Mouse (Mus musculus) kidney, postnatal 10 days (tissue): ENCODE results near the gene Kcnj12.

Experiments used
- DNase-seq: peaks from one replicate; pipeline ENCODE4 v3.0.0; 2021; ENCODE audit warnings: mixed read lengths

Gene Kcnj12

GRCm38 (mm10) chr11:61060634-61061033 is 38.3 kb downstream of the Kcnj12 start:
- DNase-seq: no peak

- DNase-seq: no peak
Measured at GRCm38 (mm10) chr11:61062548-61063461, 40.4 kb downstream of the Kcnj12 start.

DNA sequence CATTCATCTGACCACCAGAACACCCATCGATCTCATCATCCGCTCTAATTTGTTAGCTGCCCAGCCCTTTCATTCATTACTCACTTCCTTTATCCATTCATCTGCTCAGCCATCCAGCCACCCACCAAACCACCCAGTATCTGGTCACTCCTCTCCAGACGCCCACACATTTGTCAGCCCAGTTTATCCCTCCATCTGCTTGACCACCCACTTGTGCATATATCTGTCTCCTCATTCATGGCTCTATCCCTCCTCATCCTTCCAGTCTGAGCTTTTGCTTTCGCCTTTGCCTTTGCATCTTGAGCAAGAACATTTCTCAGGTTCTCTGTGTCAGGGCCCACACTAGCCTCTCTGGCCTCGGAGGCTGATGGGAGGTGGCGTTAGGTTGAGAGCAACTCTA is 41.1 kb downstream of the Kcnj12 start:
- DNase-seq: no peak

GRCm38 (mm10) chr11:61065620-61066019 is 43.3 kb downstream of the Kcnj12 start:
- no peak for DNase-seq

DNA sequence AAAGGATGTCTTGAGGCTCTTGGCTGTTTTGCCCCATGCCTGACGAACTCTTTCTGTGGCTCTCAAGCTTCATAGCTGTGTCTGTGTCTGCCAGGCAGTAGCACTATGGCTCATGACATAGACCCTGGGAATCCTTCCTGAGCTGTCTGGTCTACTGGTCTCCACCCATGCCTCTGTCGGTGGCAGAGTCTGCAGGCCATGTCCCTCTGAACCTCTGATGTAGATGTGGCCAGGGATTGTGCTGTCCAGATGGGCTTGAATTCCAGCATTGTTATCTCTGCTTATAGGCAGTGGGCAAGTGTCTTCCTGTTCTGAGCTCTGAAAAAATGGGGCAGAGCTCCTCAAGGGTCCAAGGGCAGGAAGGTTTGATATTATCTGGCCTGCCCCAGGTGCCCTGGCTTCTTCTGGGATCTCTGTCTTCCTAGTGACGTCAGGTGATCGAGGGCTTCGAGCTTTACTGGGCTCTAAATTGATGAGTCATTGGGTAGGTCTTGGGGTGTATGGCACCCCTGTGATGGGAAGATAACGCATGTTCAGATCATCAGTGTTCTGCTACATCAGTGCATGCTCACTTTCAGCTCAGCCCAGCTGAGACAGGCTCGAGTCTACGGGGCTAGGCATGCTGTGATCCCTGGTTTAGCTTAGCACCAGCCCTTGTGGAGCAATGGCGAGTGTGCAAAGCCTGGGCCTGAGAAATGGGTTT is 44.9 kb downstream of the Kcnj12 start:
- DNase-seq: no peak

GRCm38 (mm10) chr11:61068866-61069265 is 46.5 kb downstream of the Kcnj12 start:
- DNase-seq: no peak

DNA sequence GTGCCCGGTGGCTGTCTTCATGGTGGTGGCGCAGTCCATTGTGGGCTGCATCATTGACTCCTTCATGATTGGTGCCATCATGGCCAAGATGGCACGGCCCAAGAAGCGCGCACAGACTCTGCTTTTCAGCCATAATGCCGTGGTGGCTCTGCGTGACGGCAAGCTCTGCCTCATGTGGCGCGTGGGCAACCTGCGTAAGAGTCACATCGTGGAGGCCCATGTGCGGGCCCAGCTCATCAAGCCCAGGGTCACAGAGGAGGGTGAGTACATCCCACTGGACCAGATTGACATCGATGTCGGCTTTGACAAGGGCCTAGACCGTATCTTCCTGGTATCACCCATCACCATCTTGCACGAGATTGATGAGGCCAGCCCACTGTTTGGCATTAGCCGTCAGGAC is 47.3 kb downstream of the Kcnj12 start:
- DNase-seq: no peak

- no peak for DNase-seq
Measured at GRCm38 (mm10) chr11:61074646-61075317, 52.4 kb downstream of the Kcnj12 start.

GRCm38 (mm10) chr11:61075361-61076326 is 53.3 kb downstream of the Kcnj12 start:
- no peak for DNase-seq

DNA sequence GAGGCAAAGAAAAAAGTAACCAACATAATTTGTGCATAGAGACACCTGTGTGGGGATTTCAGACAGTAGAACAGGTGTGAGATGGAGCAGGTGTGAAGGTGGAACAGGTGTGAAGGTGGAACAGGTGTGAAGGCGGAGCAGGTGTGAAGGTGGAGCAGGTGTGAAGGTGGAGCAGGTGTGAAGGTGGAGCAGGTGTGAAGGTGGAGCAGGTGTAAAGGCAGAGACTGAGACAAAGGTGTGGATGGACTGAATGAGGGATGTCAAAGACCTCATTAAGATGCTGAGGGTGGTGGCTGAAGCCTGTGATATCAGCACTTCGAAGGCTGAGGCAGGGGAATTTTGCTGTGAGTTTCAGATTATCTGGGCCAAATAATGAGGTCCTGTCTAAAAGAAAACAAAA is 59.3 kb downstream of the Kcnj12 start:
- no peak for DNase-seq

GRCm38 (mm10) chr11:61090195-61090594 is 67.8 kb downstream of the Kcnj12 start:
- no peak for DNase-seq

DNA sequence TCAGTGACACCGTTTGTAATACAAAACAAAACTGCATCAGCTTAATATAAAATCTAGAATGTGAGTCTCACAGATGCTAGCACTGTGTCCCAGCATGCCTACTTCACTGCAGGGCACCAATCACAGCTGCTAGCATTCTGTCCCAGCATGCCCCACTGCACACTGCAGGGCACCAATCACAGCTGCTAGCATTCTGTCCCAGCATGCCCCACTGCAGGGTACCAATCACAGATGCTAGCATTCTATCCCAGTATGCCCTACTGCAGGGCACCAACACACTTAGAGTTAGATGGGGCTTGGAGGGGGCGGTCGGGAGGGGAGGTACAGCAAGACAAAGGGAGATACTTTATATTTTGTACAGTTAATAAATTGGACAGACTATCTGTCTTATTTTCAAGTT is 68.8 kb downstream of the Kcnj12 start:
- no peak for DNase-seq

DNA sequence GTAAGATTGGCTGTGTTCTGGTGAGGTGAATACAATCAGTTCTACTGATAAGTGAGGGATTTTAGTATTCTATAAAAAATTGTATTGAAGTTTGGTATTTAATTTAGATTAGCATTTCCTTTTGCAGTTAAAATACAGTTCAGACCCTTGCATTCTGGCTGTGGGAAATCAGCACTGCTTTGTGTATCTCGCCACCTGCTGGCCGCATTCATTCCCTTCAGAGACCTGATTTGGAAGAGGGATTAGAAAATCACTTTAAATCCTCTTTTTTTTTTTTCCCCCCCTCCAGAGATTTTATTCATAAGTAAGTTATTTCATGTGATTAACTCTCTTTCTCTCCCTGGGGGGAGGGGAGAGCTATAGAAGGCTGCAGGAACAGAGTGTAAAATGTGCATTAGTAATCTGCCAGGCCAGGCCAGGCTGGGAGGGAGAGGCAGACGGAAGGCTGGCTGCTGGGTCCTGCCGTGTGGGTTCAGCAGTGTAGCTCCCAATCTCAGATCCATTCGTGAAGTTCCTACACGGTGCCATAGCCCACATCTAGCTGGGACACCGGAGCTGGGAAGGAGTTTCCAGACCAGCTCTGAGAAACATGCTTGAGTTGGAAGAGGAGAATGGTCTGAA is 69.4 kb downstream of the Kcnj12 start:
- DNase-seq: peak; percentile 89

DNA sequence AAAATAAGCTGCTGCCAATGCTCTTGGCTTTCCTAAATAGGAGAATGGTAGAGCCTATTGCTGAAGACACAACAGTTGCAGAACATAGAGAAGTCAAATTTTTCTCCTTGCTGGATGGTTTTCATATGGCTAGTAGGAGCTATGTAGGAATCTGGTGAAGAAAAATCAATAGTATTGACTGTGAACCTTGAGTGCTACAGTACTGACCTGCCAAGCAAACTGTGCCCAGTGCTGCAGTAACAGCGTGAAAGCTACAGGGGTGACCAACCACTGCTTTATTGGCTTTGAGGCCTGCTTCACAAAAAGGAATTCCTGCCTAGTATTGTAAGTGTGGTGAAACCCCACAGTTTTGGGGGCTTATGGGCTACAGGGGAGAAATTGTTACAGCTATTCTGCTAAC is 75.7 kb downstream of the Kcnj12 start:
- DNase-seq: no peak

- DNase-seq: no peak
Measured at GRCm38 (mm10) chr11:61102397-61103339, 80.3 kb downstream of the Kcnj12 start.

DNA sequence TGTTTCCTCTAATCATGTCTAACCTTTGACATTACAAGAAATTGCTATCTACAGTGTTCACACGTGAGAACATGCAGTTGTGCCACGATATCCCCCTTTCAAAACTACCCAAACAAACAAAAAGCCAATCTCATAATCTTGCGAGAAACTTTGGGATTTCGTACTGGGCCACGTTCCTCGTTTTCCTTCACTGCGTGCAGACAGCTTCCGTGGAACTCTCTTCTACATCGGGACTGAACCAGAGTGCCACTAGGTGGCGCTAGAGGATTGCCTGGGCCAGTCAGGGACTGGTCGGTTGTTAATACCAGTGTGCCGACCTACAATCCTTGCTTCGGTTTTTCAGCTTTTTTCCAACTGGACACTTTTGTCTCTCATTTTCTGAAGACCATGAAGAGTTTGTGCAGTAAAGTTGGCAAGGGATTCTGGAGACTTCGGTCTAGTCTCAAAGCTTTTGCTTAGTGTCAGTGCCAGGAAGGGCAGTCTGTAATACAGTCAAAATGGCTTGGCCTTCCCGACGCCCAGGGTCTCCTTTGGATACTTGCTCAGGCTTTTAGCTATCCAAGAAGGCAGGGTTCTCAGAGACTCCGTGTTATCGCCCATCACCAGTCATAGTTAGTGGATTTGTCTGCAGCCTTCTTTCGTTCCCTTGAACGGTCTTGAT is 82.0 kb downstream of the Kcnj12 start:
- DNase-seq: peak; percentile 95

- DNase-seq: no peak
Measured at GRCm38 (mm10) chr11:61108911-61109361, 86.6 kb downstream of the Kcnj12 start.

DNA sequence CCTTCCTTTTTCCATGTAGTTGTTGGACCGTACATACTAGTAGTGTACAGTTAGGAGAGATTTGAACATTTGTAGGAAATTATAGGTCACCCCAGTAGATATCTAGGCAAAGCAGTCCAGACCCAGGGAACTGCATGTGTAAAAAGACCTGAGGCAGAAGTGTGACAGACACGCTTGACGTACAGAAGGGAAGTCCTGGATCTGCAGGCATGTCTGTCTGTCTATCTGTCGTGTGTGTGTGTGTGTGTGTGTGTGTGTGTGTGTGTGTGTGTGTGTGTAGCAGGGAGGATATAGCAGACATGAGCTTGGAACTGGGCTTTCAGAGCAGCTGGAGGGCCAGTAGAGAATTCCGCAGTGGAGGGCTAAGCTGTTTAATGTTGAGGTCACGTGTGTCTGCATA is 87.3 kb downstream of the Kcnj12 start:
- no peak for DNase-seq

DNA sequence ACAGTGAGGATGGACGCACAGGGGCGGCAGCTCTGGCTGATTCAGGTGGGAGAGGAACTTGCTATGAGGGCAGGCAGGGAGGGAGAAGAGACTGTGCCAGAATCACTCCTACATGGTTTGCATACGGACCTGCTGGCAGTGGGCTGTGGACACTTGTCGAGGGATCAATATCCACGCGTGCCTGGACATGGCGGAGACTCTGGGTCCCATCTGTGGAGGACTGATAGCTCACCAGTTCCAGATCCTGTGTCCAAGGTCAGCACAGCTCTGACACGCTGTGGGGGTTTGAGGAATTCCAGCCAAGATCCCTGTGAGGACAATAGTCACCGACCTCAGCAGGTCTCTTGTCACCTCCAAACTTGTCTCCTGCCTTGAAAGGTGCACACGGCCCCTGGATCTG is 87.7 kb downstream of the Kcnj12 start:
- no peak for DNase-seq

DNA sequence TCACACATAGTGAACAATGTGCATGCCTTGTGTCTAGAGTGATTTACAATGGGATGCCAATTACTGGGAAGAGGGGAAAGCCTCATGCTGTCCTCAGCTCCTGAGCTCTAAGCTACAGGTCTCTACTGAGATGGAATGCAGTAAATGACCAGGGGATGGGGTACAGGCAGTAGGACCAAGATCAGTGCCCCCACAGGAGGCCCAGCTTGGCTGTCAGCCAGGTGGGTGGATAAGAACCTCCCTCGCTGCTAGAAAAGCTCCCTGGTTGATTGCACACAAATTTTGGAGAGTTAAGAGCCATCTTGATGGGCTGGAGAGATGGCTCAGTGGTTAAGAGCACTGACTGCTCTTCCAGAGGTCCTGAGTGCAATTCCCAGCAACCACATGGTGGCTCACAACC is 88.6 kb downstream of the Kcnj12 start:
- DNase-seq: no peak
